Mouse (Mus musculus) heart, adult 2 months (tissue): Measurements from ENCODE around the gene Mtf1. TPM values are rescaled to one million over a fixed set of nuclear protein-coding genes. Genes with fewer than 3 reads are reported as not detected.

Experiments
- DNase-seq, 2 experiments: peaks; one replicate each; pipeline ENCODE4 v3.0.0; 2021
- H3K27ac ChIP-seq: fragments of 200-600 bp; 2 replicates; pipeline ENCODE4 v1.8.1; 2022
- H3K27me3 ChIP-seq: fragments of 200-500 bp; 2 replicates; pipeline ENCODE4 v1.6.1; 2012; ENCODE audit warnings: mild to moderate bottlenecking, low read length, inconsistent platforms, mixed read lengths; ENCODE audit not compliant: control insufficient read depth, insufficient read depth
- H3K36me3 ChIP-seq: fragments of 200-500 bp; 2 replicates; pipeline ENCODE4 v1.6.1; 2012; ENCODE audit warnings: low read length, inconsistent platforms; ENCODE audit not compliant: control insufficient read depth, insufficient read depth
- H3K4me1 ChIP-seq: fragments of 200-500 bp; 2 replicates; pipeline ENCODE4 v1.6.1; 2011; ENCODE audit warnings: low read length; ENCODE audit not compliant: control insufficient read depth, insufficient read depth
- H3K4me3 ChIP-seq: fragments of 200-600 bp; 2 replicates; pipeline ENCODE4 v1.8.1; 2022
- H3K79me2 ChIP-seq: fragments of 200-500 bp; replicated peaks from 2 replicates; pipeline ENCODE4 v1.6.1; 2012; ENCODE audit warnings: mild to moderate bottlenecking, inconsistent platforms, low read length, moderate library complexity, mixed read lengths; ENCODE audit not compliant: control insufficient read depth, insufficient read depth
- H3K9ac ChIP-seq: fragments of 200-500 bp; 2 replicates; pipeline ENCODE4 v1.6.1; 2012; ENCODE audit warnings: low read depth, mild to moderate bottlenecking, control low read depth, inconsistent platforms, low read length, mixed read lengths
- CTCF ChIP-seq: fragments of 200-600 bp; IDR thresholded peaks from 2 replicates; pipeline ENCODE4 v1.8.1; 2022; ENCODE audit warnings: antibody characterized with exemption, mild to moderate bottlenecking, moderate library complexity
- EP300 ChIP-seq: fragments of 200-500 bp; IDR thresholded peaks from 2 replicates; pipeline ENCODE4 v1.6.1; 2011; ENCODE audit warnings: low read depth, low read length, control low read depth; ENCODE audit not compliant: insufficient read depth
- POLR2A ChIP-seq: fragments of 200-500 bp; IDR thresholded peaks from 2 replicates; pipeline ENCODE4 v1.6.1; 2011; ENCODE audit warnings: mild to moderate bottlenecking, low read depth, low read length, control low read depth; ENCODE audit not compliant: insufficient read depth
- WGBS: fragments of 180-500 bp; shearing (Covaris S2); methylation state at CpG from one replicate; pipeline ENCODE4 v1.1.7; 2018; 5-methylcytosine and 5-hydroxymethylcytosine counted together
- intact Hi-C: fragments of 180-260 bp; cut with DNase I; formaldehyde crosslinking; loops from one replicate; pipeline ENCODE4 v1.15.1; 2025
- polyA plus RNA-seq: library from polyadenylated mRNA; depleted of rRNA; stranded (reverse); fragments of >200 nt; gene quantifications from 2 replicates; pipeline ENCODE4 v1.2.3, GENCODE M21; 2012
- total RNA-seq, 2 experiments: library from RNA; stranded (reverse); gene quantifications; 2 replicates each; pipeline ENCODE4 v1.2.3; 2021

Gene Mtf1
- total and polyA plus RNA-seq, 3 experiments = 4.7 to 15.7 (median 15.3) TPM

GRCm38 (mm10) chr4:124773449-124773848, 28.5 kb upstream of the Mtf1 start:
- WGBS = 76% methylated on average over 2 of the region's 2 CpGs
- intact Hi-C loops = no loop called here
- Histone ChIP-seq H3K4me1 (peaks cover 5% of the 10 kb centered on the region), H3K27ac (no peak overlapping the region; the same call in 1 of the 2 replicates), H3K27me3 (no peaks in the 10 kb centered on the region), H3K36me3 (no peaks in the 10 kb centered on the region), H3K79me2 (no peaks in the 10 kb centered on the region), H3K4me3 (no peak overlapping the region), H3K9ac (no peak overlapping the region)
- TF ChIP-seq CTCF = no peak
- TF ChIP-seq EP300 = no peak
- no peak for DNase-seq

- no peaks in the 10 kb centered on the region for H3K27me3 ChIP-seq
- no peaks in the 10 kb centered on the region for H3K36me3 ChIP-seq
- H3K4me3 ChIP-seq = no peak overlapping the region
- H3K4me1 ChIP-seq = peaks cover 5% of the 10 kb centered on the region
- no peak overlapping the region for H3K9ac ChIP-seq
- intact Hi-C loops = no loop called here
- WGBS = 88% methylated on average over 6 of the region's 6 CpGs
- H3K79me2 ChIP-seq = no peaks in the 10 kb centered on the region
- DNase-seq = no peak
- TF ChIP-seq EP300 = no peak
- no peak for TF ChIP-seq CTCF
- no peak for TF ChIP-seq POLR2A
- H3K27ac ChIP-seq = no peak overlapping the region
Measured at GRCm38 (mm10) chr4:124773995-124774394, 27.9 kb upstream of the Mtf1 start.

GRCm38 (mm10) chr4:124774429-124774828, 27.5 kb upstream of the Mtf1 start:
- Histone ChIP-seq H3K27ac (no peak overlapping the region), H3K27me3 (no peaks in the 10 kb centered on the region), H3K4me1 (peaks cover 5% of the 10 kb centered on the region), H3K36me3 (no peaks in the 10 kb centered on the region), H3K79me2 (no peaks in the 10 kb centered on the region), H3K4me3 (no peak overlapping the region), H3K9ac (no peak overlapping the region)
- intact Hi-C loops = no loop called here
- no peak for DNase-seq
- no peak for TF ChIP-seq POLR2A
- TF ChIP-seq EP300 = no peak
- no peak for TF ChIP-seq CTCF
- 43% methylated on average over 2 of the region's 2 CpGs for WGBS

- H3K79me2 ChIP-seq = no peaks in the 10 kb centered on the region
- H3K36me3 ChIP-seq = no peaks in the 10 kb centered on the region; the same call in 1 of the 2 replicates
- no peak overlapping the region for H3K27ac ChIP-seq
- intact Hi-C loops = no loop called here
- TF ChIP-seq CTCF = no peak
- TF ChIP-seq EP300 = no peak
- no peak for TF ChIP-seq POLR2A
- no peak overlapping the region for H3K4me3 ChIP-seq
- WGBS = 93% methylated on average over 7 of the region's 7 CpGs
- H3K9ac ChIP-seq = no peak overlapping the region
- DNase-seq = no peak
- no peaks in the 10 kb centered on the region for H3K4me1 ChIP-seq
- no peaks in the 10 kb centered on the region for H3K27me3 ChIP-seq
Measured at GRCm38 (mm10) chr4:124781361-124781760, 20.5 kb upstream of the Mtf1 start.

GRCm38 (mm10) chr4:124782395-124782794, 19.5 kb upstream of the Mtf1 start:
- H3K27ac ChIP-seq = no peak overlapping the region
- no peak for DNase-seq
- no peak overlapping the region for H3K4me3 ChIP-seq
- 93% methylated on average over 8 of the region's 8 CpGs for WGBS
- H3K27me3 ChIP-seq = no peaks in the 10 kb centered on the region
- H3K9ac ChIP-seq = no peak overlapping the region
- no peak for TF ChIP-seq POLR2A
- TF ChIP-seq EP300 = no peak
- TF ChIP-seq CTCF = no peak
- no peaks in the 10 kb centered on the region for H3K79me2 ChIP-seq
- H3K4me1 ChIP-seq = no peaks in the 10 kb centered on the region
- H3K36me3 ChIP-seq = no peaks in the 10 kb centered on the region; the same call in 1 of the 2 replicates
- intact Hi-C loops = no loop called here

- 92% methylated on average over 8 of the region's 8 CpGs for WGBS
- Histone ChIP-seq H3K36me3 (no peaks in the 10 kb centered on the region; the same call in 1 of the 2 replicates), H3K27ac (no peak overlapping the region), H3K4me1 (no peaks in the 10 kb centered on the region), H3K4me3 (no peak overlapping the region), H3K9ac (no peak overlapping the region), H3K27me3 (no peaks in the 10 kb centered on the region), H3K79me2 (no peaks in the 10 kb centered on the region)
- DNase-seq = no peak
- no peak for TF ChIP-seq EP300
- no peak for TF ChIP-seq POLR2A
- no peak for TF ChIP-seq CTCF
- intact Hi-C loops = no loop called here
Measured at GRCm38 (mm10) chr4:124783937-124784336, 18.0 kb upstream of the Mtf1 start.
